Mouse (Mus musculus) megakaryocyte, embryonic 14.5 days (primary cell): ENCODE results near the gene Gm20388.

Experiments
- FLI1 ChIP-seq: IDR thresholded peaks from 2 replicates; pipeline ENCODE4 v1.6.1; 2012; ENCODE audit warnings: low read length, inconsistent platforms, mixed read lengths
- GATA1 ChIP-seq: IDR thresholded peaks from 3 replicates; pipeline ENCODE4 v1.6.1; 2012; ENCODE audit warnings: mixed read lengths, low read length, inconsistent platforms, borderline replicate concordance

DNA sequence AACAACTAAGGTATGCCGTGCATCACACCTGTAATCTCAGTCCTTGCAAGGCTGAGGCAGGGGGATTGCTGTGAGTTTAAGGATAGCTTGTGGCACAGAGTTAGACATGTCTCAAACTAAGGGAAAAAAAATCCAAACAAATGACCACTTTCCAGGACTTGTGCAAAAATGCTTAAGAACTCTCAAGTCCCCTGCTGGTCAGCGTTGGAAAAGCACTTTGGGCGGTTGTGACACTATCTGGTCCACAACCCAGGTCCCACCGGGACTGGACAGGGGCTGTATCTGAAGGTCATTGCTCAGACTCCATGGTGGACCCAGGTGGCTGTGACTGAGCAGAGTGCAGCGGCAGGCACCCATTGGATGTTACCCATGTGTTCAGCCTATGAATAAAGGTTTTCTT lies 1219.9 kb downstream of the Gm20388 start:
- TF ChIP-seq GATA1 (no peak), FLI1 (no peak)
